Mouse (Mus musculus) liver (tissue): ENCODE measurements around the gene Mta3.
A peak's percentile ranks its signal among the peaks of the same experiment; 100 is the strongest.

Source experiments
- DNase-seq: peaks from one replicate; pipeline ENCODE4 v3.0.0-alpha.2; 2020; ENCODE audit warnings: mixed read lengths

Gene Mta3

GRCm38 (mm10) chr17:83813050-83813449, 107.1 kb downstream of the Mta3 start:
- DNase-seq = no peak

GRCm38 (mm10) chr17:83816996-83817395, 111.0 kb downstream of the Mta3 start:
- DNase-seq = no peak

DNA sequence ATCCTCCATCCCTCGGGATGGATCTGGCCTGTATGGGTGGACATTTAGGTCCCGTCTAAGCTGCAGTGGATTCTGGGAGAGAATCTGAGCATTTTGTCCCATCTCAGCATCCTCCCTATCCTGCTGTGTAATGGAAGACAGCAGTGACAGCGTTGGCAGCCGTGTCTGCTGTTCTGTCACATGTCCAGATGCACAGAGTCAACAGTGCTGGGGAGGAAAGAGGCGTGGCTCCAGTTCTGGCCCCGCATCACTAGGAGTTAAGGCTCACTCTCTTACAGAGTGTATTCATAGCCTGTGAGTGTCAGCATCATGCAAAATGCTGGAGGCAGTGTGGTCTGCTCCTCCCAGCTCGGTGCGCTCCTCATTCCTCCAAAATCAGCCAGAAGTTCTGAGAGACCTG, 113.5 kb downstream of the Mta3 start:
- no peak for DNase-seq

GRCm38 (mm10) chr17:83820701-83821100, 114.7 kb downstream of the Mta3 start:
- no peak for DNase-seq

- no peak for DNase-seq
These were observed 115.9 kb downstream of the Mta3 start for GRCm38 (mm10) chr17:83821876-83822275.

DNA sequence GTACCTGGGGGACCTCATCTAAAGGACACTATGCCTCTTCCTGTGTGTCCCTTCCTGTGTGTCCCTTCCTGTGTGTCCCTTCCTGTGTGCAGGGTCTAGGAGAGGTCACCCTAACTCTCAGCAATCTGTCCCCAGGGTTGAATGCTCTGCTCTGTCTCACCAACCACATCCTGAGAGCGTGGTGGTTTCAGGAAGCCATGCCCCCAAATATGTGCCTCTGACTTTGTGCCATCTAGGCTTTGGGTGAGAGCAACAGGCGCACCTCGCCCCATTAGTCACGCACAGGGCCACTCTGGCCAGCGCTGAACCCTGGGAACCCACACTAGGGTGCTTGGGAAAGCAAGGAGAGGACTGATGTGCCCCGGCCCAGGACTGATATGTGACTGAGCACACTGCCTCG, 117.9 kb downstream of the Mta3 start:
- no peak for DNase-seq

- DNase-seq = no peak
These were observed 123.4 kb downstream of the Mta3 start for GRCm38 (mm10) chr17:83829356-83829755.

DNA sequence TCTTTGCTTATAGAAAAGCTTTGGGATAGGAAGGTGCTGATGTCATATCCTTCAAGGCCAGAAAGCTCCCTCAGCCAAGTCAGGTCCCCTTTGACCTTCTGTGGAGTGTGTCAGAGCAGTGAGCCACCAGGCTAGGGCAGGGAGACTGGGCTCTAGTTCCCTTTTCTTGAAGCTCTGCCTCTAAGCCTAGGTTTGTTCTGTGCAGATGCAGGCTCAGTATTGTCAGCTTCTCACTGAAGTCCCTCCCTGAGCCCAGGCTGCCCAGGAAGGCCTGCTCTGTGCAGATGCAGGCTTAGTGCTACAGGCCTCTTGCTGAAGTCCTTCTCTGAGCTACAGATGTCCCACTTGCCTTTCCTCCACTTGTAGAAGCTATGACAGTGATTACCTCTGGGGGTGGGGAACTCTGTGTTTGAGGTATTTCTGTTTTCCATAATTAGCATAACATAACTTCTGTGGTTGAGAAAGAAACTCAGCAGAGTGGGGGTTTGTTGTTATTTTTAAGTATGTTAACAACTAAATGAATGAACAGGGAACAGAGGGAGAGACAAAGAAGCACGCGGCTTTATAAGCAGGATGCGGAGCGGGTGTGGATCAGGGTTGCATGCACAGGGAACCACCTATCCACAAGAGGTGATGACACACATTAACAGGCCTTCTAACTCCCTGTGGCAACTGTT, 124.8 kb downstream of the Mta3 start:
- no peak for DNase-seq

GRCm38 (mm10) chr17:83834120-83834519, 128.2 kb downstream of the Mta3 start:
- no peak for DNase-seq

DNA sequence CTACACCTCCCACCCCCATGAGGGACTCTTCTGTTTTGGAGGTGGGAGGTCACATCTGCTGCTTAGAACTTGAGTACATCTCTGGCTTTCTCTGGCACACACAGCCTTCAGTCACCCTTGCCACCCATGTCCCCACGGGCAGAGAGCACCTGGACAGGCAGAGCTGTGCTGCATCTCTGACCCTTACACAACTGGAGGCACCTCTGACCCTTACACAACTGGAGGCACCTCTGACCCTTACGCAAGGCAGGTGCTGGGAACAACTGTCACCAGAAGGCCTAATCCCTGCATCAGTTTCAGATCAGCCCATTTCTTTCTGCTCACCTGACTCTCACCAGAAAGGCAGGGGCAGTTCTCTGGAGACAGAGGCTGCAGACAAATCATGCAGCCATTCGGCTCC, 130.1 kb downstream of the Mta3 start:
- DNase-seq = peak; percentile 55

- no peak for DNase-seq
These were observed 131.8 kb downstream of the Mta3 start for GRCm38 (mm10) chr17:83837659-83838190.

DNA sequence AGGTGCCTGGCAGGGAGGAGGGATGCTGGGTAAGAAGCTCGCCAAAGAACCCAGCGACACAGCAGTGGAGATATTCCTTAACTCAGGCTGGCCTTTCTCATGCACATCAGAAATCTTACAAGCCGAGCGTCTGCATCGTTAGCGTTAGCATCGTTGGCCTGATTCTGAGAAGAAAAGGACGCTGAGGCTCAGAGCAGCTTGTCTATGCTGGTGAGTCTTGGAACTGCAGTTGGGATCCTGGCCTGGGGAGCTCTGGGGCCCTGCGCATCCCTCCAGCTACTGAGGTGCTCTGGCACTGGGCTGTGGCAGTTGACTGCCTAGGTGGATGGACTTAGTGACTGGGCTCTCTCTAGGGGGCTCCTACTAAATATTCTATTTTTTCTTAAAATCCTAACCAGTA, 133.2 kb downstream of the Mta3 start:
- DNase-seq = no peak

GRCm38 (mm10) chr17:83841011-83841410, 135.0 kb downstream of the Mta3 start:
- DNase-seq = no peak

- DNase-seq = no peak
These were observed 137.8 kb downstream of the Mta3 start for GRCm38 (mm10) chr17:83843780-83844179.

DNA sequence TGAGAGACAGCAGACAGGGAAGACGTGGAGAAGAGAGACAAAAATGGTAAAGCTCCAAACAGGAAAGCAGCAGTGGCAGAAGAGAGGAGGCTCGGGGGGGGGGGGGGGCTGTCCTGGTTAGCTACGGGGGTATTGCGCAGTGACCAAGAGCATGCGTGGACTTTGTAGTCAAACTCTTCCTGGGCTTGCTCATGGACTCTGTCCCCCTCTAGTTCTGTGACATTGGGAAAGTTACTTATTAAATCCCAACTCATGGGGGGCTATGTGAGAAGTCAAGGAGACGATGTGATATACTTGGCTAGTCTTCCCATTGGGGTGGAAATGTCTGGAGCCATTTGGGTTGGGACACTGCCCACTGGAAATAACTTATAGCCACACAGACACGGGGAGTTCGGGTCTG, 139.6 kb downstream of the Mta3 start:
- DNase-seq = peak; percentile 44

- DNase-seq = no peak
These were observed 140.5 kb downstream of the Mta3 start for GRCm38 (mm10) chr17:83846301-83847021.

DNA sequence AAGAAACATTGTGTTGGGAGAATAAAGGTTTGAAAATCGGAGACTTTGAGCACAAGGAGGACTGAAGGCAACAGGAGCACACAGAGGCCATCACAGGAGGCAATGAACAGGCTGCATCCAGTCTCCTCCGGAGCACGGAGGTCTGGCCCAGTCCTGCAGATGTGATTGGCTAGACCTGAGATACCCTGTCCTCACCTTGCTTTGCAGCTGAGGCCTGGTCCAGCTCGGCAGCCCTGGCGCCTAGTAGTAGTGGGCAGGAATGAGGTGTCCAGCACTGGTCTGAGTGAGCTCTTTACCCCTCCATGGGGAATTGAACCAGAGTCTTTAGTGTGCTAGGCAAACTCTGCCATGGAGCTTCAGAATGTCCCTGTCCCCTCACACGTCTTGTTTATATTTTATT, 141.1 kb downstream of the Mta3 start:
- no peak for DNase-seq

DNA sequence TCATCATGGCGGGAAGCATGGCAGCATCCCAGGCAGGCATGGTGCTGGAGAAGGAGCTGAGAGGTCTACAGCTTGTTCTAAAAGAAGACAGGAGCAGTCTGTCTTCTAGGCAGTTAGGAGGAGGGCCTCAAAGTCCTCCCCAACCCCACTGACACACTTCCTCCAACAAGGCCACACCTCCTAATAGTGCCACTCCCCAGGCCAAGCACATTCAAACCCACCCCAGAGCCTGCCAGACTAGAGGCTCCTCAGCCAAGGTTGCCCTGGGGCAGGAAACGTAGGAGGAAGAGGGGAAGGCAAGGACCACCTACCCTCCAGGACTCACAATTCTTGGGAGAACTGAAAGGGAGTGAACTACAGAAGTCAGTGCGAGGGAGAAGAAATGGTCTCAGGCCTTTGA, 141.9 kb downstream of the Mta3 start, which contains the start of gene Haao:
Gene Haao (minus strand): TSS at position 149 of the 400 bp plus-strand sequence.
- peak; percentile 59 for DNase-seq

DNA sequence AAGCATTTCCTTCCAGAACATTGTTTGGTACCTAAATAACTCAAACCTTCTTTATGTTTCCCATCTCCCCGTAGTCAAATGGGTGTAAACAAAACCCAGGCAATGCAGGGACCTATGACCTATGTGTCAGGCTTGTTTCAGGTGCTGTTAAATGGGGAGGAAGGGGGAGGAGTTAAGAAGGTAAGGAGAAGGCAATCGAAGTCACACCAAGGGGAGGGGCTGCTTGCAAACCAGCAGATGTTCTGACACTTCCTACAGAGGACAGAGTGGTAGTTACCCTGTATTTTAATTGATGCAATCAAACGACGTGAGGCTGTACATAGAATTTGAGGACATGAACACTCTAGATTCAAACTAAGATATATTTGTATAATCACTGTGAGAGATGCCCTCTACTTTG, 142.5 kb downstream of the Mta3 start:
- no peak for DNase-seq

DNA sequence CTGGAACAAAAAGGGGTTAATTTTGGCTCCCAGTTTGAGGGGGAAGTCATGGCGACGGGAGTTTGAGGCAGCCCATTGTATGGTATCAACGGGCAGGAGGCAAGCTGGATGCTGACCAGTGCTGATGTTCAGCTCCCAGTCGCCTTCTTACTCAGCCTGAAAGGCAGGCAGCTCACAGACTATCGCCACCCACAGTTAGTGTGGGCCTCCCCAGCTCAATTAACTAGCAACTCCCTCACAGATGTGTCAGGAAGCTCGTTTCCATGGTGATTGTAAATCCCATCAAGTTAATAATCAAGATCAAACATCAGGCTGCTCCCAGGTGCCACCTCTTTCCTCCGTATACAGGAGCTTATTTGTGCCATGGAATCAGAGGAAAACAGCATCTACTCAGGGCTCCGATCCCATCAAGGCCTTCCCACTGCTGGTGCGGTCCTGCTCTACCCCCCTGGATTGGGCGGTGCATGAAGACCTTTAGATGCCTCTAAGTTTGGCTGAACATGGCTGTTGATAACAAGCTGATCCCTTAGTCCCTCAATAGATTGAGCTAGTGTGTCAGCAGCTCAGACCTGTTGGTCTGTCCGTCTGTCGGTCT, 143.2 kb downstream of the Mta3 start:
- DNase-seq = no peak

- DNase-seq = no peak
These were observed 143.8 kb downstream of the Mta3 start for GRCm38 (mm10) chr17:83849717-83850116.

GRCm38 (mm10) chr17:83850458-83850857, 144.5 kb downstream of the Mta3 start:
- DNase-seq = peak; percentile 87

- DNase-seq = no peak
These were observed 144.9 kb downstream of the Mta3 start for GRCm38 (mm10) chr17:83850864-83851263.

DNA sequence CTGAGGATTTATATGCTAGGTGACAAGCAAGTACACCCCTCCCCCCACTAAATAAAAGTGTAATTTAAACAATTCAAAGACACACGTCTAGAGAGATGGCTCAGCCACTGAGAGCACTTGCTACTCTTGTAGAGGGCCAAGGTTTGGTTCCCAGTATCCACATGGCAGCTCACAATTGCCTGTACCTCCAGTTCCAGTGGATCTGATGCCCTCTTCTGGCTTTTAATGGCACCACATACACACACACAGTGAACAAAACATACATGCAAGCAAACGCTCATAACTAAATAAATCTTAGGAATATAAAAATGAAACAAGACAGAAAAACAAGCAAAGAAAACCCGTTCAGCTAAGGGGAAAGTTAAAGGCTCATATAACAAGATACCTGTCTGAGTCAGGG, 147.9 kb downstream of the Mta3 start:
- no peak for DNase-seq
